Mouse (Mus musculus) bone marrow, adult 2 months (tissue): ENCODE data around the gene Myh9.

Source experiments
- CTCF ChIP-seq: fragments of 200-500 bp; IDR thresholded peaks from 2 replicates; pipeline ENCODE4 v1.5.1; 2011; ENCODE audit warnings: low read length, control low read depth; ENCODE audit not compliant: control insufficient read depth, insufficient read depth
- POLR2A ChIP-seq: fragments of 200-500 bp; IDR thresholded peaks from 2 replicates; pipeline ENCODE4 v1.6.1; 2011; ENCODE audit warnings: low read depth, mild to moderate bottlenecking, control low read depth, low read length, borderline replicate concordance; ENCODE audit not compliant: control insufficient read depth

GRCm38 (mm10) chr15:77804460-77804859 lies 37.5 kb downstream of the Myh9 start:
- TF ChIP-seq CTCF (no peak), POLR2A (no peak)
